ENCODE assay signal across 8 mouse cellular contexts in the genomic region with DNA sequence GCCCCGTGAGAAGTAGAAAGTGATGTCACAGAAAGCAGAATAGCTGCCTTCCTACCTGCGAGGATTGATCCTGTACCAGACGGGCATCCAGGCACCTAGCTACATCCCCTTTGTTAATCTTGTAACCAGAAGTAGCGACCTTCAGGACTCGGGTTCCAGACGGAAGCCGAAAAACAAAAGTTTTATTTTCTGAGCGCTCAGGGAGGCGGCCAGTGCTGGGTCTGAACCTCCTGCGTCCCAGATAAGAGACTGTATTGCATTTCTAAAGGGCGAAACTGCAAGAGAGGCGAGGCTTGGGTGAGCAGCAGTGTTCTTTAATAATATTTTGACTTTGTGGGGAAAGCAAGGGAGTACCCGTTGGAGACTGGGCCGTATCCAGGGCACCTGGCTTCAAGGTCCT. TPM values are rescaled to one million over a fixed set of nuclear protein-coding genes. Genes with fewer than 3 reads are reported as not detected.
A peak's percentile ranks its signal among the peaks of the same experiment; 100 is the strongest.
DNase-seq lines count a peak whose midpoint lies in the region; ATAC-seq and TF ChIP-seq lines count a peak whose summit lies in the region.

No protein-coding gene starts in this region.

- peak overlapping the region; percentile 89 for H3K4me2 ChIP-seq in heart, embryonic 13.5 days

- peak overlapping the region; percentile 97 for H3K27ac ChIP-seq in heart, embryonic 13.5 days (replicated peaks)
- peak overlapping the region; percentile 98 for H3K27ac ChIP-seq in ES-E14 (ENCODE audit: insufficient read depth, low read depth, low read length, poor library complexity, severe bottlenecking)
- peak overlapping the region; percentile 96 for H3K27ac ChIP-seq in hindbrain, embryonic 10.5 days

- in situ Hi-C loops in ES-E14 (cut with MboI; ENCODE audit: low sequenced_read_pairs in 2 of 2, unreplicated experiment in 2 of 2): no loop called here

- DNase-seq in heart, postnatal 36 days: no peak
- DNase-seq in ES-E14 (ENCODE audit: low read depth, low spot score): no peak
- DNase-seq in hindbrain, embryonic 10.5 days (ENCODE audit: low spot score): no peak
- no peak for DNase-seq in right cerebral cortex, adult 2 months (ENCODE audit: low spot score in 2 of 2)
- no peak for DNase-seq in spleen, postnatal 14 days (ENCODE audit: low spot score in 2 of 2)
- DNase-seq in urinary bladder, adult 18-20 months (ENCODE audit: low spot score in 2 of 2): no peak

- H3K4me3 ChIP-seq in heart, embryonic 13.5 days: peak overlapping the region; percentile 70
- H3K4me3 ChIP-seq in ES-E14 (ENCODE audit: insufficient read depth in 1 of 2, low read depth in 1 of 2, low read length in 2 of 2, poor library complexity in 1 of 2, severe bottlenecking in 1 of 2): peak overlapping the region; percentile 81 to 91
- H3K4me3 ChIP-seq in hindbrain, embryonic 10.5 days: peak overlapping the region; percentile 72

- H3K36me3 ChIP-seq in heart, embryonic 13.5 days: peaks cover 13% of the 10 kb centered on the region
- H3K36me3 ChIP-seq in ES-E14 (ENCODE audit: control insufficient read depth, insufficient read depth, low read length, poor library complexity, severe bottlenecking): no peaks in the 10 kb centered on the region
- 0 out of 2 replicates have a peak, but pooled peaks cover 5% of the 10 kb centered on the region for H3K36me3 ChIP-seq in hindbrain, embryonic 10.5 days

- intact Hi-C loops in heart, postnatal 36 days (cut with DNase I): loop anchor here (2.0 kb wide), 1 partner anchor 16 kb away; a partner anchor contains a TSS

- peak overlapping the region; percentile 89 for H3K9ac ChIP-seq in heart, embryonic 13.5 days
- peak overlapping the region; percentile 98 for H3K9ac ChIP-seq in ES-E14 (ENCODE audit: insufficient read depth, low read depth, low read length, poor library complexity, severe bottlenecking)

- 1% methylated on average over 14 of the region's 14 CpGs for WGBS in heart, embryonic 13.5 days
- 1% methylated on average over 14 of the region's 14 CpGs for WGBS in hindbrain, embryonic 10.5 days

- H3K27me3 ChIP-seq in heart, embryonic 13.5 days (replicated peaks): peaks cover 6% of the 10 kb centered on the region
- H3K27me3 ChIP-seq in hindbrain, embryonic 10.5 days (ENCODE audit: insufficient read depth, poor library complexity, severe bottlenecking): peaks cover 17% of the 10 kb centered on the region

- peaks cover 25% of the 10 kb centered on the region for H3K4me1 ChIP-seq in heart, embryonic 13.5 days
- H3K4me1 ChIP-seq in ES-E14 (ENCODE audit: control insufficient read depth in 2 of 2, insufficient read depth in 2 of 2, low read length in 2 of 2, poor library complexity in 1 of 2): peaks cover 0 to 12% of the 10 kb centered on the region in 2 experiments; a peak in 2 of 4 replicates
- peaks cover 33% of the 10 kb centered on the region for H3K4me1 ChIP-seq in hindbrain, embryonic 10.5 days (replicated peaks)

- peak; percentile 5; the same call in 1 of the 2 replicates for ATAC-seq in heart, embryonic 13.5 days (ENCODE audit: extremely low read depth, insufficient number of reproducible peaks, low FRiP score, low TSS enrichment)
- 0 out of 2 replicates have a peak, but pooled peaks have one; percentile 29 for ATAC-seq in megakaryocyte-erythroid progenitor cell, adult 5-6 weeks (replicated peaks; ENCODE audit: low FRiP score, low TSS enrichment, poor library complexity, severe bottlenecking)

- H3K9me3 ChIP-seq in heart, embryonic 13.5 days: no peaks in the 10 kb centered on the region
- no peaks in the 10 kb centered on the region for H3K9me3 ChIP-seq in ES-E14 (ENCODE audit: control insufficient read depth, insufficient read depth, low read depth, low read length)
- H3K9me3 ChIP-seq in hindbrain, embryonic 10.5 days: no peaks in the 10 kb centered on the region

TF ChIP-seq in ES-E14, 5 proteins besides CTCF, POLR2A, EP300 and RAD21:
- no peak for TF ChIP-seq ZC3H11A (IDR thresholded peaks at IDR 0.05; ENCODE audit: borderline replicate concordance, low read depth, low read length)
- no peak for TF ChIP-seq HCFC1 (IDR thresholded peaks at IDR 0.05; ENCODE audit: borderline replicate concordance, insufficient read depth, low read length)
- TF ChIP-seq ZNF384 (IDR thresholded peaks at IDR 0.05; ENCODE audit: low read depth, low read length): no peak
- TF ChIP-seq CHD2 (IDR thresholded peaks at IDR 0.05; ENCODE audit: low read depth, low read length): no peak
- TF ChIP-seq MAFK (IDR thresholded peaks at IDR 0.05; ENCODE audit: insufficient read depth, low read depth, low read length): no peak

RNA-seq across cellular contexts. Expression of a gene that starts 11.5 kb away (rescaled TPM):
- 17.6 and 19.6 TPM in 2 replicates for polyA plus RNA-seq in heart, embryonic 13.5 days (2015; fragmentation: Nextera tagmentation; extraction: Ambion mirVana)
- 10 to 100 TPM; 11.6 to 14.2 TPM for total RNA-seq in heart, postnatal 36 days (2021)
- total RNA-seq in ES-E14 (2012; rRNA removed): 4.0 and 7.1 TPM in 2 replicates
- 9.8 and 17.8 TPM in 2 replicates for polyA plus RNA-seq in hindbrain, embryonic 10.5 days (2016; fragmentation: Nextera tagmentation; extraction: Ambion mirVana)
- 10.6 and 23.4 TPM in 2 replicates for total RNA-seq in megakaryocyte-erythroid progenitor cell, adult 5-6 weeks (2014; fragmentation: Nextera tagmentation)
- 5.8 and 6.4 TPM in 2 replicates for total RNA-seq in megakaryocyte-erythroid progenitor cell, adult 5-6 weeks (2017)

RNA-seq across cellular contexts. Expression of a gene that starts 13.3 kb away (rescaled TPM):
- 0.15 TPM in 1 of 2 replicates, not detected in the other for polyA plus RNA-seq in heart, embryonic 13.5 days (2015; fragmentation: Nextera tagmentation; extraction: Ambion mirVana)
- total RNA-seq in heart, postnatal 36 days (2021): under 1 TPM; 0.11 to 0.19 TPM
- 0.45 and 1.5 TPM in 2 replicates for total RNA-seq in ES-E14 (2012; rRNA removed)
- 0.26 and 0.40 TPM in 2 replicates for polyA plus RNA-seq in hindbrain, embryonic 10.5 days (2016; fragmentation: Nextera tagmentation; extraction: Ambion mirVana)
- total RNA-seq in megakaryocyte-erythroid progenitor cell, adult 5-6 weeks (2014; fragmentation: Nextera tagmentation): not detected in 2 replicates
- total RNA-seq in megakaryocyte-erythroid progenitor cell, adult 5-6 weeks (2017): not detected in 2 replicates

RNA-seq across cellular contexts. Expression of a gene that starts 16.2 kb away (rescaled TPM):
- polyA plus RNA-seq in heart, embryonic 13.5 days (2015; fragmentation: Nextera tagmentation; extraction: Ambion mirVana): 5.8 and 6.5 TPM in 2 replicates
- 1 to 10 TPM; 4.6 to 4.8 TPM for total RNA-seq in heart, postnatal 36 days (2021)
- 0.63 and 1.2 TPM in 2 replicates for total RNA-seq in ES-E14 (2012; rRNA removed)
- polyA plus RNA-seq in hindbrain, embryonic 10.5 days (2016; fragmentation: Nextera tagmentation; extraction: Ambion mirVana): 1.3 and 8.9 TPM in 2 replicates
- 1.2 TPM in 1 of 2 replicates, not detected in the other for total RNA-seq in megakaryocyte-erythroid progenitor cell, adult 5-6 weeks (2014; fragmentation: Nextera tagmentation)
- total RNA-seq in megakaryocyte-erythroid progenitor cell, adult 5-6 weeks (2017): 0.80 and 1.7 TPM in 2 replicates

RNA-seq across cellular contexts. Expression of a gene that starts 44.6 kb away (rescaled TPM):
- 39.3 and 39.9 TPM in 2 replicates for polyA plus RNA-seq in heart, embryonic 13.5 days (2015; fragmentation: Nextera tagmentation; extraction: Ambion mirVana)
- total RNA-seq in heart, postnatal 36 days (2021): 10 to 100 TPM; 61.0 to 69.7 TPM
- 30.6 and 31.9 TPM in 2 replicates for total RNA-seq in ES-E14 (2012; rRNA removed)
- polyA plus RNA-seq in hindbrain, embryonic 10.5 days (2016; fragmentation: Nextera tagmentation; extraction: Ambion mirVana): 67.5 and 69.1 TPM in 2 replicates
- 9.0 and 10.2 TPM in 2 replicates for total RNA-seq in megakaryocyte-erythroid progenitor cell, adult 5-6 weeks (2014; fragmentation: Nextera tagmentation)
- total RNA-seq in megakaryocyte-erythroid progenitor cell, adult 5-6 weeks (2017): 7.8 and 7.9 TPM in 2 replicates

RNA-seq across cellular contexts. Expression of a gene that starts 52.6 kb away (rescaled TPM):
- 55.9 and 62.2 TPM in 2 replicates for polyA plus RNA-seq in heart, embryonic 13.5 days (2015; fragmentation: Nextera tagmentation; extraction: Ambion mirVana)
- 10 to 100 TPM; 48.6 to 52.3 TPM for total RNA-seq in heart, postnatal 36 days (2021)
- 50.0 and 62.7 TPM in 2 replicates for total RNA-seq in ES-E14 (2012; rRNA removed)
- 75.6 and 83.0 TPM in 2 replicates for polyA plus RNA-seq in hindbrain, embryonic 10.5 days (2016; fragmentation: Nextera tagmentation; extraction: Ambion mirVana)
- total RNA-seq in megakaryocyte-erythroid progenitor cell, adult 5-6 weeks (2014; fragmentation: Nextera tagmentation): 32.2 and 48.4 TPM in 2 replicates
- 26.3 and 29.0 TPM in 2 replicates for total RNA-seq in megakaryocyte-erythroid progenitor cell, adult 5-6 weeks (2017)
